Mouse (Mus musculus) liver, adult (tissue): ENCODE data around the gene 2010300C02Rik.

Experiments used
- GATA4 ChIP-seq: IDR thresholded peaks from 2 replicates; pipeline ENCODE4 v1.6.1; 2014; ENCODE audit warnings: mild to moderate bottlenecking, low read length; ENCODE audit not compliant: insufficient replicate concordance

2010300C02Rik gene

DNA sequence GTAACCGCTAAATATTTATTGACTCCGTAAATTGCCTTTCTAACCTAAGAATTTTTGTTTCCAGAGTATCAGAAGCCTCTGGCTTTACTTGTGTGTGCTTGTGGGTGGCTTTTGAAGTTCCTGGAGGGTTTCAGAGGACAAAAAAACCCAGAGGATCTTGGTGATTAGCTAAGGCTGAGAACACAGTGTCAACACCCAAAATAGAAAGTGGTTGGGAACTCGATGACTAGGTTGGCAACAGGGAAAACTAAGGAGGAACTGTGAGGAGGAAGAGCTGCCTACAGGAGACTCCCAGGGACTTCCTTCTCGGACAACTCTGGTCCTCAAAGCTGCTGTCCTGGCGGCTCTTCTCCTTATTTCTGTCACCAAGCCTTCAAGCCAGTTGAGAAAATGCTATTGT is 1.2 kb upstream of the 2010300C02Rik start:
- no peak for TF ChIP-seq GATA4

DNA sequence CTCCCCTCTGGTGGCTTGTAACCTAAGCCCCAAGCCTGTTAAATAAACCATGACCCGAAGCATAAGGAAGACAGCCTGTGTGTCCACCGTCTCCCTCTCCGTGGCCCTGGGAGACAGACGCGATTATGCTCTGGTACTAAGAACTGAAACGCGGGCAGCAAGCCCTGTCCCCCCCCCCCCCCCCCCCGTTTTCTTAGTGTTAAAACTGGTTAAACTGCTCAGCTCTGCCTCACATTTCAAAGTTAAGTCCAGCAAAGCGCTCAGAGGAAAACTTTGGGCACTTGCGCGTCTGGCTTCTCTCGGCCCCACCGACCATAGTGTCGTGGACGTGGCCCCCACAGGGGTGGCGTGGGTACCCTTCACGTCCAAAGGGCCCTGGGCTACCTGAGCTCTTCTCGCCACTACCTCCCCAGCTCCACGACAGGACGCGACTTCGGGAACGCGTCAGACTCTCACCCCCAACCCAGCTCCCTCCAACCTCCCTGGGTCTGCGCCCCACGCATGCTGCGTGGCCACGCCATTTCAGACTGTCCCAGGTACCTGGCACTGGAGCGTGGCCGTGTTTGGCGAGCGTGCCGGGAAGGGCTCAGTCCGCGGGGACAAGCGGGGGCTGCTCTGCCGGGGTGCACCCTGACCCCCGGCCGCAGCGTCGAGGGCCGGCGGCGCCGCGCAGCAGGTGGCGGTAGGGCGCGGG is 708 bp downstream of the 2010300C02Rik start:
- no peak for TF ChIP-seq GATA4

DNA sequence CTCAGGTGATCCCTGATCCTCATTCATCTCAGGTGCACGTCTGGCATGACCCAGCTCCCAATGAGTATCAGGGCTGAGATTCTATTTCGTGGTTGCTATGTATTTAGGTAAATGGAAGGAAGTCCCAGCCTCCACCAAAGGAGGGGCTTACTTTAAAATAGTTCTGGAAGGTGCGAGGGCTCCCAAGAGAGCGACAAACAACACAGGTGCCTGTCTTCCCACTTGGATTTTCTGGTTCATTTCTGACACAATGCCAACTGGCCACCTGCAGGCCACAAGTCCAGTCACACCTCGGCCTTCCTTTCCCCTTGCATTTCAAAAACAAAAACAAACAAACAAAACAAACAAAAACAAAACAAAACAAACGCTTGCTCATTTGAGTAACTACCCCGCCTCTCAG is 1.4 kb downstream of the 2010300C02Rik start:
- TF ChIP-seq GATA4: no peak

DNA sequence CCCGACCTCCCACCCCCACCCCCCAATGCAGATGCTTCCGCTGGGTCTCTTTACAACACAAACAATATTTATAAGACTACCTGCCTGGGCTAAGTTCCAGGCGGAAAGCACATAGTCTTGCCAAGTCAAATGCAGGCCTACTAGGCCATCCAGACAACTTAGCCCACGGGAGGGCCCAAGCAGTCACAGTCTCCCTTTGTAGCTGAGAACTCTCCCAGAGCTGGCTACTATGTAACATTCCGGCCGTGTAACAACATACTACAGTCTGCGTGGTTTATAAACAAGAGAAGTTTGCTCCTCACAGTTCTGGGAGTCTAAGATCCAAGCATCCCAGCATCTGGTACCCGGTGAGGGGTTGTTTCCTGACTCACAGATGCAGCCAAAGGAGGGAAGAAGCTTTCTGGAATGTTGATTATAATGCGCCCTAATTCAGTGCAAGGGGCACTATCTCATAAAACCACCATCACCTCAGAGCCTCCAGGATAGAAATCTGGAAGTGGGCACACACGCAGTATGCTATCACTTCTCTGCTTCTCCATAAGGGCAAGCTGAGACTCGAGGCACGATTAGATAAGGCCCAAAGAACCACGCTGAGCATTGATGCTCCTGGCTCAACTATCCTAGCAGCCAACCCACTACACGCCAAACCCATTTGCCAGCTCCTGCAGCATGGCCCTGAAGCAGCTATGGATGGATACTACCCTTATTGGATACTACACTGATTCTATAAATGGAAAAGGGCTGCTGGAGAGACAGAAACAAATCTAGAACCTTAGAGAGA is 2.3 kb downstream of the 2010300C02Rik start:
- TF ChIP-seq GATA4: no peak

DNA sequence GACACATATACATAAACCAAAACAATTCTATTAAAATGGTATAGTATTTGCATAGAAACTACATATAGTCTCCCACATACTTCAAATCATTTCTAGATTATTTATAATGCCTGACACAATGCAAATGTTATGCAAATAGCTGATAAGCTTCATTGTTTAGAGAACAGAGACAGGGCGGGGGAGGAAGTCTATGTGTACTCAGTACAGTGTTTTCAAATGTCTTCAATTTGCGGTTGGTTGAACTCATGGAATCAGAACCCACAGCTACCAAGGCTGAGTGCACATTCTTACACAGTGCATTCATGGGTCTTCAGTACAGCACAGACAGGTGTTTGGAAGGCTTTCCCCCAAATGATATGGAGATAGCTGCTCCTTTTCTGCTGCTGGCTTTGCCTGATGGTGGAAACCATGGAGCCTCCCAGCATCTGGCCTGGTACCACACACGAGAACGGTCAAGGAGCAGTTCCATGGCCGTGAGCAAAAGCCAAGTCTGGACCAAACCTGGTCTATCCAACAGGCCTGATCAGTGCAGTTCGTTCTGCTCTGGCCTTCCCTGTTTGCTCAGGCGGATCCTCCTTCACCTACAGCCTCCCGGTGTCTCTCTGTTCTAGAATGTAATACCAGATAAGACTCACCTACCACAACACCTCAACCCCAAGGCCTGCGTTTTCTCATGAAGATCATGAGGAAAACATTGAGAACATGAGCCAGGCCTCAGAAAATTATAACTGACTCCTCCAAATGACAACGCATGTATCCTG is 8.1 kb downstream of the 2010300C02Rik start:
- TF ChIP-seq GATA4: no peak

DNA sequence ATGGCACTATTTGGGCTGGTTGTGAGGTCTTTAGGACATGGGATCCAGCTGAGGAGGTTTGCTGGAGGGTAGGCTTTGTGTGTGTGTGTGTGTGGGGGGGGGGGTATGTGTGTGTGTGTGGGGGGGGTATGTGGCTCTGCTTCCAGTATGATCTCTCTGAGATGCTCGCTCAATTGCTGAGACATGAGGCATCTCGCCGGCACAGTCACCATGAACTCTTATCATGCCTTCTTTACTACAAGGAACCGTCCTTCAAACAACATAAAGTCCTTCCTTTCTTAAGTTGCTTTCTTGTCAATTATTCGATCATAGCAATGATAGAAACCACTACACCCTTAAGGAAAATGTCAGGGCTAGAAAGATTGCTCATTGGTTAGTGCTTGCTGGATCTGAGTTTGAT is 8.8 kb downstream of the 2010300C02Rik start:
- TF ChIP-seq GATA4: no peak

DNA sequence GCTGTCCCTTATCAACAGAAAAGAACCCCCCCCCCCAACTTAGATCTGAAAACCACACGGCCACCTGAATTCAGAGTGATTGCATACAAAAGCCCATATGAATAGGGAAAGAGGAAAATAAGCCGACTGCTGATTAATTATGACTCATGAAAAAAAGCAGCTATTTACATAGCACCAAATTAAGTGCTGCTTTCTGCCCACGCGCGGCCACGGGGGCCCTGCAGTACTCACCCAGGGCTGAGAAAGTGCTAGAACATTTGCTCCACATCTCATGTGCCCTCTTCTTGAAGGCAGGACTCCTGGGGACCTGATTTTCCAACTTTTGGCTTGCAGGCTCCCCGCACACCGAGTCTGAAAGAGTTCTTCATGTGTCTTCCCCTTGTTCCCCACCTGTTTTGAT is 10.1 kb downstream of the 2010300C02Rik start:
- no peak for TF ChIP-seq GATA4

DNA sequence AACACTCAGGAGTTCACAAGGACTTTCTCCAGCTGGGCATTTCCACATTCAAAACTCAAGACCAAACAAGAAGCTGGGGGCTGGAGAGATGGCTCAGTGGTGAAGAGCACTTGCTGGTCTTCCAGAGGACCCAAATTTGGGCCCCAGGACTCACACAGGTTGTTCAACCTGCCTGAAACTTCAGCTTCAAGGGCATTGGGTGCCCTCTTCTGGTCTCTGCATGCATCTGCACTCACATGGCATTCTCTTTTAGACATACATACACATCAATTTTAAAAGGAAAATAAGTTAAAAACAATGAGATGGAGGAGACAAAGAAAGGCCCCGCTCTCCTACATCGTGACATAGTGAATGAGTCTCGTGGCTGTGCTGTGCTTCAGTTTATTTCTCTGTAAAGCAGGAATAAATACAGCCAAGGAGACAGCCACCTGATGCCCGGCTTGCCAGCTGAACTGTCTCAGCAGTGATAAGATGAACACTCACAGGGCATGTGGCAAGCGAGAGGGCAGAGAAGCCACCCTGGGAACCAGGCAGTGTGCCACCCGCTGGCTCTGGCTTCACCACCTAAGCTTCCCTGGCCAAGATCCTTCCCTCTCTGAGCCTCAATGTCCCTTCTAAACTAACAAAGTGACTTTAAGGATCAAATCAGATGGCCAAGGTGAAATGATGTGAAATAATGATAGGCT is 11.5 kb downstream of the 2010300C02Rik start:
- TF ChIP-seq GATA4: no peak

DNA sequence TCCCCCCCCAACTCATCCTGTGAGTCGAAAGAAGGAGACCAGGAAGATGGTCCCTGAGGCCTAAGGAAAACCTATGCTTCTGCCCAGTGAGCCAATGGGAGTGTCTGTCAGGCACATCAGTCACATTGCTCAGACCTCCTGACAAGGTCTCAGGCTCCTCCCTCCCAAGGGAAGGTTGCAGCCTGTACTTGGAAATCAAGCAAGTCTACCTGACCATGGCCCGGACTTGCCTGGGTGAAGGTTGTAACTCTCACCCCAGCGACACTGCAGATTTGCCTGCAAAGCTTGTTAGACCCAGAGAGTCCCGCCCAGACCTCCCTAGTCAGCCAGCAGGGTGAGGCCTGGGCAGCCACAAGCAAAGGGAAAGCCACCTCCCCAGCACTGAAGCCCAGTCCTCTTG is 17.6 kb downstream of the 2010300C02Rik start:
- no peak for TF ChIP-seq GATA4

DNA sequence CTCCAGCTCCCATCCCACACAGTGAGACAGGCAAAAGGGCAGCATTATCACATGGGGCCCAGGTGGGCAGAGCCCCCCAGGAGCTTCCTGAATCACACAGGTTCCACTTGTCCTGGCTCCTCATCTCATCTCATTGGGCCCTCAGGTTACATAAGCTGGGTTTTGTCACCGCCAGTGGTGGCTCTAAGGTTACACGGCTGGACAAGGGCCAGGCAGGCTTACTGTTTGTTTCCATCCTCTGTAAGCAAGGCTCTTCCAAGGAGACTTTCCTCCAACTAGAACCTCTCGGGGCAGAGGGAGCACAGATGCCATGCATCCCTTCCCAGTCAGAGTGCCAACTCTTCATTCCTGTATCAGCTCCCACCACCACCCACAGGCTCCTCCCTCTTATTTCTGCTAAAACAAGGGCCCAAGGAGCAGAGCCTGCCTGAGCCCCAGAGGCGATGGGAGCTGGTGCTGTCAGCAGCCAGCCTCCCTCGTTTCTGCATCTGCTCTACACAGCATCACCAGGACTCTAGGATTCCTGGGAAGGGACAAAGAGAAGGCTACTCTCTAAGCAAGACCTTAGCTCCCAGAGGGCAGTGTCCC is 20.9 kb downstream of the 2010300C02Rik start:
- no peak for TF ChIP-seq GATA4

DNA sequence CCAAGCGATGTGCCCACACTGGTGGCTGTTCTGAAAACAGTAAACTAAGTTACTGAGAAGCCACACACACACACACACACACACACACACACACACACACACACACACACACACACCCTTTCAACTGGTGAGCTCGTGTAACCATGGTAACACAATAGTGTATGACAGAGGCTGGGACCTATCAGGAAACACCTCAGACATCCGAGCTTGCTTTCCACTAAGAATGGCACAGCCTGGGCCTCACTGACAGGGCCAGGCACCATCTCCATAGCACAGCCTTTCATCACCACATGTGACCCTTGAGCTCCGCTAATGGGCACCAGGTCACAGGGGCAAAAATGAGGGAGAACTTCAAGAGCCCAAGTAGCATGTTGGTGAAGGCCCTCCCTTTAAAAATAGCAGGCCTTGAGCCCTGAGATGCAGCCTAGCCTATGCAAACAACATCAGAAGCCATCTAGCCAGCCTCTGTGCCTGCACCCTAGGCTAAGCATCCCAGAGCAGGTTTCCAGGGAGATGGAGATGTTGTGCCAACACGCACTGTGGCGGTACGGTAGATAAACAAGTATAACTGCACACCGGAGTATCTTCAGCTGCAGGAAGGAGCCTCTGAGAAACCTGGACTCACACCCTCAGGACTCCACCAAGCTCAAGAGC is 21.6 kb downstream of the 2010300C02Rik start:
- no peak for TF ChIP-seq GATA4

DNA sequence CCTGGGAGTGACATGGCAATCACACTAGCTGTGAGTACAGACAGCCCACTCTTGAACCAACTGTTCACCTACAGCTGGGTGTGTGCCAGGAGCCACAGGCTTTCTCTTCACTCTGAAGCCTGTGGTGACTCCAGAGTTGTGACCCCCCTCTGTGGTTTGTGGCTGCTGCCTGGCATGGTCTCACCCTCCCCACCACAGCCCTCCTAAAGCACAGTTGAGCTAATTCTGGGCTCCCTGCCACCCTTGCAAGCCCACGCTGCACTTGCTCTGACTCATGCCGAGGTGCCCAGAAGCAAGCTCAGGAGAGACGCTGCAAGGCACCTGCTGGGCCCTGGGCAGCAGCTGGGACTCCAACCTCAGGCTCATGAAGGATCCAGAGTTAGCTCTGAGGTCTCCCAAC is 23.0 kb downstream of the 2010300C02Rik start:
- no peak for TF ChIP-seq GATA4

DNA sequence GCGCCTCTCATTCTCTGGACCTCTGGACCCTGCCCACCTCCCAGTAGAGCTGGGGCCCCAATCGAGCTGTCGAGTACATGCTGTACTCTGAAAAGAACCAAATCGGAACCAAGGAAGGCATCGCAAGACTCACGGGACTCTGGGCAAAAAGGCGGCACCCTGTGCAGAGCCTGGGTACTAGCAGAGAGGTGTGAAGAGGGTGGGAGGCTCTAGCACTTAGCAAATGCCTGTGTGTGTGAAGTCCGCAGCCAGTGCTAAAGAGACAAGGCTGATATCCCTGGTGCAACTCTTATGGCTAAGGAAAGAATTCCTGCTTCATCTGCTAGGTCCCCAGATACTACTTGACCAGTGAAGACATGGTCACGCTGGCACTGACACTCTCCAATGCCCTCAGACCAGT is 24.2 kb downstream of the 2010300C02Rik start:
- no peak for TF ChIP-seq GATA4

DNA sequence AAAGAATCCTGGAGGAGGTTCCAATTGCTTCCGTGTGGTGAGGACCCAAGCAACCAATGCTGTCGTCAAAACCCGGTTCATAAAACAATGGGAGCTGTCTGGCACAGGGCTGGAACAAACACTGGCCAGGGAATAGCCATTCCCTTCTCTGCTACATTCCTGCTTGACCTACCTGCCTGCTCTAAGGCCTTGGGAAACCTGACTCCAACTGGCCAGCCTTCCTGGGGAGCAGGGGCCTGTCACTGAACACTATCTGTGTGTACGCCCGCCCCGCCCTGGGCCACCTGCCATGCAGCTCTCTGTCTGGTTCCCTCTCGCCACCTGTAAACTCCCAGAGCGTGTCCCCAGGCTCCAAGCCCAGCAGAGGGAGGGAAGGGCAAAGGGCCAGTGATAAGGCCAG is 25.5 kb downstream of the 2010300C02Rik start:
- no peak for TF ChIP-seq GATA4
